Mouse (Mus musculus): ENCODE measurements around the gene Timm17b.

GRCm38 (mm10) chrX:7907735-7908134, 8.6 kb downstream of the Timm17b start, which contains the start of gene Gm10491:
- TF ChIP-seq CTCF (IDR thresholded peaks at IDR 0.05) (no peak), POLR2A (IDR thresholded peaks at IDR 0.05; ENCODE audit: insufficient read depth, low read depth, low read length) (no peak), EP300 (IDR thresholded peaks at IDR 0.05; ENCODE audit: insufficient read depth, low read depth, low read length) (no peak)
